Mouse (Mus musculus) kidney, adult 2 months (tissue): ENCODE measurements at regions not wholly inside any gene's neighbourhood (a gene's known extent, or its start where the extent isn't known, plus 50 kb on each side); places are given as distances from the start of the nearest gene placed in this dataset.

ENCODE experiments used
- CTCF ChIP-seq: fragments of 200-500 bp; conservative IDR thresholded peaks from 2 replicates; pipeline ENCODE4 v1.5.1; 2011; ENCODE audit warnings: low read depth, mild to moderate bottlenecking, control low read depth, low read length, moderate library complexity, mixed read lengths; ENCODE audit not compliant: insufficient read depth, insufficient read length
- POLR2A ChIP-seq: fragments of 200-500 bp; IDR thresholded peaks from one replicate; pipeline ENCODE4 v1.6.1; 2011; ENCODE audit warnings: low read depth, low read length, control low read depth

DNA sequence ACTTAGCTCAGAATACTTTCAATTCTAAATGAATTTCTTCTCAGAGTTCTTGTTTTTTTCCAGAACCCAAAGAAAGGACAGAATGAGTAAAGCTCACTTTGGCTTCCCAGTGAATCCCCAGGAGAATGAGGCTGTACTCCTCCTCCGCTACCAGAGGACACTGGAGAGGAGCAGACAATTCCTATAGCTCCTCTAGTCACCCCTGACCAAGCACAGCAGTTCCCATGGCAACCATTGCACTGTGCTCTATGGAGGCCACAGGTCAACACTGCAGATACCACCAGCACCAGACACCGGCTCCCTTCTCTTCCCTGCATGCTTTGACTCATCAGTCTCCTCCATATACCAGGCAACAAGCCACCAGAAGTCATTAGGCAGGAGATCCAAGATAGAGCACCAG is 447.6 kb upstream of the Arid1b start:
- TF ChIP-seq POLR2A: no peak
- TF ChIP-seq CTCF: no peak
